Mouse (Mus musculus) intestine, embryonic 15.5 days (tissue): ENCODE data around the gene Clps. TPM values are rescaled to one million over a fixed set of nuclear protein-coding genes. Genes with fewer than 3 reads are reported as not detected.

Experiments used
- ATAC-seq: fragments of 200-750 bp; cut with Nextera tagmentation; 2 replicates; pipeline ENCODE4 v1.8.0; 2017; ENCODE audit warnings: moderate TSS enrichment, moderate library complexity
- H3K27ac ChIP-seq: fragments of 300-500 bp; sonication (generic); 2 replicates; pipeline ENCODE4 v1.5.1; 2015; ENCODE audit warnings: mild to moderate bottlenecking, inconsistent platforms
- H3K27me3 ChIP-seq: fragments of 300-500 bp; sonication (generic); replicated peaks from 2 replicates; pipeline ENCODE4 v1.6.1; 2015; ENCODE audit warnings: inconsistent platforms
- H3K36me3 ChIP-seq: fragments of 300-500 bp; sonication (generic); 2 replicates; pipeline ENCODE4 v1.6.1; 2015; ENCODE audit warnings: inconsistent platforms
- H3K4me1 ChIP-seq: fragments of 300-500 bp; sonication (generic); replicated peaks from 2 replicates; pipeline ENCODE4 v1.6.1; 2015; ENCODE audit warnings: inconsistent platforms
- H3K4me2 ChIP-seq: fragments of 300-500 bp; sonication (generic); replicated peaks from 2 replicates; pipeline ENCODE4 v1.6.1; 2015; ENCODE audit warnings: mild to moderate bottlenecking, inconsistent platforms
- H3K4me3 ChIP-seq: fragments of 300-500 bp; sonication (generic); replicated peaks from 2 replicates; pipeline ENCODE4 v1.5.1; 2015; ENCODE audit warnings: inconsistent platforms
- H3K9ac ChIP-seq: fragments of 300-500 bp; sonication (generic); 2 replicates; pipeline ENCODE4 v1.6.1; 2015; ENCODE audit warnings: inconsistent platforms
- H3K9me3 ChIP-seq: fragments of 300-500 bp; sonication (generic); 2 replicates; pipeline ENCODE4 v1.6.1; 2016; ENCODE audit warnings: inconsistent platforms
- WGBS: fragments of 180-500 bp; shearing (Covaris S2); methylation state at CpG from one replicate; pipeline ENCODE4 v1.1.7; 2015; 5-methylcytosine and 5-hydroxymethylcytosine counted together
- polyA plus RNA-seq: library from polyadenylated mRNA; unstranded; fragments of >200 nt; fragmentation: Nextera tagmentation; extraction: Ambion mirVana; gene quantifications from 2 replicates; pipeline ENCODE4 v1.2.1, GENCODE M21; 2015

The Clps gene
- polyA plus RNA-seq, 1 experiment from 2014 or later = 958 TPM

DNA sequence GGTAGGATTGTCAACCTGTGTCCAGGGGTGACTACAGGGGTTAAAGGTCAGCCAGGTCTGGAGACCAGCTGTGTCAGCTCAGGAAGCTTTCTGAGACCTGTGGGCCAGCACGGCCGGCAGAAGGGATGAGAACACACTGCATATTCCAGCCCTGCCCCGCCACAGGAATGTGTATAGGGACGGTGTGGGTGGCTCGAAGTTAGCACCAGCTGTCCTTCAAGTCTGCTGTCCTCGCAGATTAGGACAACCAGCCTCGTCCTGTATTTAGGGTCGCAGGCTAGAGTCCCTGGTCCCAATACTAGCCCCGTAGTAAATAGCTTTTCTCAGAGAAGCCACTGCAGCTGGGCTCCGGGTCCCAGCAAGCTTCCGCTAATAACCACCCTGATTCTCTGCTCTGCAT, 12.0 kb downstream of the Clps start:
- no peak overlapping the region for H3K27ac ChIP-seq
- H3K36me3 ChIP-seq = no peaks in the 10 kb centered on the region
- H3K9ac ChIP-seq = no peak overlapping the region
- H3K4me2 ChIP-seq = no peak overlapping the region
- no peaks in the 10 kb centered on the region for H3K27me3 ChIP-seq
- H3K4me1 ChIP-seq = 0 out of 2 replicates have a peak, but pooled peaks cover 2% of the 10 kb centered on the region
- H3K4me3 ChIP-seq = no peak overlapping the region
- ATAC-seq = no peak
- 63% methylated on average over 11 of the region's 11 CpGs for WGBS
- H3K9me3 ChIP-seq = no peaks in the 10 kb centered on the region

GRCm38 (mm10) chr17:28546925-28547324, 13.6 kb downstream of the Clps start:
- no peak overlapping the region for H3K4me3 ChIP-seq
- no peak overlapping the region for H3K9ac ChIP-seq
- no peaks in the 10 kb centered on the region for H3K9me3 ChIP-seq
- H3K36me3 ChIP-seq = no peaks in the 10 kb centered on the region
- H3K27ac ChIP-seq = no peak overlapping the region
- no peak overlapping the region for H3K4me2 ChIP-seq
- ATAC-seq = no peak
- no peaks in the 10 kb centered on the region for H3K4me1 ChIP-seq
- no peaks in the 10 kb centered on the region for H3K27me3 ChIP-seq
- WGBS = 89% methylated on average over 1 of the region's 1 CpGs

GRCm38 (mm10) chr17:28537881-28538280, 22.7 kb downstream of the Clps start:
- WGBS = 50% methylated on average over 12 of the region's 12 CpGs

GRCm38 (mm10) chr17:28533327-28533726, 27.2 kb downstream of the Clps start:
- Histone ChIP-seq H3K9ac (no peak overlapping the region), H3K27me3 (peaks cover 3% of the 10 kb centered on the region; the same call in 1 of the 2 replicates), H3K4me1 (peaks cover 6% of the 10 kb centered on the region), H3K36me3 (no peaks in the 10 kb centered on the region), H3K27ac (no peak overlapping the region), H3K4me2 (no peak overlapping the region), H3K9me3 (no peaks in the 10 kb centered on the region), H3K4me3 (no peak overlapping the region)
- no peak for ATAC-seq
- WGBS = 87% methylated on average over 13 of the region's 13 CpGs

More at GRCm38 (mm10) chr17:28537881-28538280, 22.7 kb downstream of the Clps start:
- Histone ChIP-seq H3K27ac (no peak overlapping the region), H3K9me3 (no peaks in the 10 kb centered on the region), H3K27me3 (no peaks in the 10 kb centered on the region), H3K4me2 (no peak overlapping the region), H3K4me1 (no peaks in the 10 kb centered on the region), H3K36me3 (no peaks in the 10 kb centered on the region), H3K4me3 (no peak overlapping the region), H3K9ac (no peak overlapping the region)
- ATAC-seq = no peak

DNA sequence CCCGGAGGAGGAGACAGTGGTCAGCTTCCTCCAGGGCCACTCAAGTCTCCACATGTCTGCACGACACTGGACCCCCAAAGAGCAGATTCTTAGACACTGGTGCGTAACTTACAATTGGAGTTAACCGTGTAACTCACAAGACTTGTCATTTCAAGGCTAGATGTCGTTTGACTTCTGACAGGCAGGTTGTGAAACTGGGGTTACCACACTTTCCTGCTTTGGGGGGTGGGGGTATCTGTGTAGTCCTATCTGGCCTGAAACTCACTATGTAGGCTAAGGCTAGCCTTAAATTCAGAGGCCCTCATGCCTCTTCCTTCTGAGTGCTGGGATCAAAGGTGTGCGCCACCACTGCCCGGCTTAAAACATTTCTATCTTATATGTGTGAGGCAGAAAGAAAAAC, 28.0 kb downstream of the Clps start:
- peaks cover 3% of the 10 kb centered on the region; the same call in 1 of the 2 replicates for H3K27me3 ChIP-seq
- WGBS = 82% methylated on average over 7 of the region's 7 CpGs
- H3K36me3 ChIP-seq = no peaks in the 10 kb centered on the region
- ATAC-seq = no peak
- H3K4me3 ChIP-seq = no peak overlapping the region
- H3K9ac ChIP-seq = no peak overlapping the region
- peaks cover 9% of the 10 kb centered on the region for H3K4me1 ChIP-seq
- no peaks in the 10 kb centered on the region for H3K9me3 ChIP-seq
- no peak overlapping the region for H3K4me2 ChIP-seq
- no peak overlapping the region for H3K27ac ChIP-seq

DNA sequence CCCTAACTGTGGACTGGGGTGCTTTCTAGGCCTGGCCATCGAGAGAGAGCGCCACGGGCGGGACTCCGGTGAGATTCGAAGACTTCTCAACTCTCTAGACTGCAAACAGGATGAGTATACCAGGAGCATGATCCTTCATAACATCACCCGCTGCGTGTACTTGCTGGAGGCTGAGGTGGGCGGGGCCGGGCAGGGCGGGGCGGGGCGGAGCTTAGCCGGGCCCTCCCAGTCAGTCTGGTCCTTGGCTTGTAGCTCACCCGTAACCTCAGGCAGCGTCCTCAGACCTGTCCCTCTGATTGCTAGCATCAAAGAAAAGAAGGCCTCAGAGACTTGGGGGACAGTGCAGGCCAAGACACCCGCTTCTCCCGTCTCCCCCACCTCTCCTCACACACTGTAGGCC, 28.6 kb downstream of the Clps start:
- Histone ChIP-seq H3K9ac (no peak overlapping the region), H3K36me3 (no peaks in the 10 kb centered on the region), H3K4me2 (peak overlapping the region; percentile 28; the same call in 1 of the 2 replicates), H3K27me3 (peaks cover 3% of the 10 kb centered on the region; the same call in 1 of the 2 replicates), H3K4me1 (peaks cover 14% of the 10 kb centered on the region), H3K4me3 (no peak overlapping the region), H3K27ac (no peak overlapping the region), H3K9me3 (no peaks in the 10 kb centered on the region)
- WGBS = 18% methylated on average over 18 of the region's 18 CpGs
- 0 out of 2 replicates have a peak, but pooled peaks have one; percentile 28 for ATAC-seq

GRCm38 (mm10) chr17:28530506-28530905, 30.1 kb downstream of the Clps start, which contains the start of gene Armc12:
Armc12 (plus strand) TSS chr17:28530806.
- no peak for ATAC-seq

GRCm38 (mm10) chr17:28529116-28529515, 31.4 kb downstream of the Clps start:
- Histone ChIP-seq H3K4me3 (no peak overlapping the region), H3K4me2 (no peak overlapping the region), H3K27me3 (peaks cover 3% of the 10 kb centered on the region; the same call in 1 of the 2 replicates), H3K4me1 (peaks cover 14% of the 10 kb centered on the region), H3K9me3 (no peaks in the 10 kb centered on the region), H3K9ac (no peak overlapping the region), H3K27ac (no peak overlapping the region), H3K36me3 (no peaks in the 10 kb centered on the region)
- no peak for ATAC-seq
- WGBS = 69% methylated on average over 4 of the region's 4 CpGs

More at GRCm38 (mm10) chr17:28530506-28530905, 30.1 kb downstream of the Clps start, which contains the start of gene Armc12:
- H3K27ac ChIP-seq = no peak within 1 kb of the TSS
- 79% methylated on average over 6 of the region's 6 CpGs for WGBS
- peaks cover 3% of the 10 kb centered on the region; the same call in 1 of the 2 replicates for H3K27me3 ChIP-seq
- H3K4me2 ChIP-seq = no peak within 1 kb of the TSS
- H3K9ac ChIP-seq = no peak within 1 kb of the TSS
- peaks cover 14% of the 10 kb centered on the region for H3K4me1 ChIP-seq
- H3K9me3 ChIP-seq = no peaks in the 10 kb centered on the region
- no peaks in the 10 kb centered on the region for H3K36me3 ChIP-seq
- H3K4me3 ChIP-seq = no peak within 1 kb of the TSS

DNA sequence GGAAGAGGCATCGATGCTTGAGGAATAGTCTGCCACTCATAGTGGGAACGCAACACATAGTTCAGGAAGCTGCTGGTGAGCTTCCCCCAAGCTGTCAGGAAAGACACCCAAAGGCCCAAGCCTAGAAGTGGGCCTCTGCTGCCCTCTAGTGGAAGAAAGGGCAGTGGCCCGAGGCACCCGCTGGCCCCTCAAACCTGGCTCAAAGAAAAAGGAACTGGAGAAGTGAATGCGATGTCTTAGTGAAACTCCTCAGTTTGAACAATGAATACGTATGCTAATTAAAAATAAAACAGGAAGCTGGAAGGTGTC, 32.6 kb downstream of the Clps start:
- Histone ChIP-seq H3K27ac (0 out of 2 replicates have a peak overlapping the region, but pooled peaks have one; percentile 22), H3K4me1 (peaks cover 20% of the 10 kb centered on the region), H3K27me3 (peaks cover 3% of the 10 kb centered on the region; the same call in 1 of the 2 replicates), H3K4me3 (0 out of 2 replicates have a peak overlapping the region, but pooled peaks have one; percentile 9), H3K36me3 (no peaks in the 10 kb centered on the region), H3K4me2 (peak overlapping the region; percentile 44), H3K9ac (no peak overlapping the region), H3K9me3 (no peaks in the 10 kb centered on the region)
- 0 out of 2 replicates have a peak, but pooled peaks have one; percentile 21 for ATAC-seq
- WGBS = 3% methylated on average over 6 of the region's 6 CpGs

DNA sequence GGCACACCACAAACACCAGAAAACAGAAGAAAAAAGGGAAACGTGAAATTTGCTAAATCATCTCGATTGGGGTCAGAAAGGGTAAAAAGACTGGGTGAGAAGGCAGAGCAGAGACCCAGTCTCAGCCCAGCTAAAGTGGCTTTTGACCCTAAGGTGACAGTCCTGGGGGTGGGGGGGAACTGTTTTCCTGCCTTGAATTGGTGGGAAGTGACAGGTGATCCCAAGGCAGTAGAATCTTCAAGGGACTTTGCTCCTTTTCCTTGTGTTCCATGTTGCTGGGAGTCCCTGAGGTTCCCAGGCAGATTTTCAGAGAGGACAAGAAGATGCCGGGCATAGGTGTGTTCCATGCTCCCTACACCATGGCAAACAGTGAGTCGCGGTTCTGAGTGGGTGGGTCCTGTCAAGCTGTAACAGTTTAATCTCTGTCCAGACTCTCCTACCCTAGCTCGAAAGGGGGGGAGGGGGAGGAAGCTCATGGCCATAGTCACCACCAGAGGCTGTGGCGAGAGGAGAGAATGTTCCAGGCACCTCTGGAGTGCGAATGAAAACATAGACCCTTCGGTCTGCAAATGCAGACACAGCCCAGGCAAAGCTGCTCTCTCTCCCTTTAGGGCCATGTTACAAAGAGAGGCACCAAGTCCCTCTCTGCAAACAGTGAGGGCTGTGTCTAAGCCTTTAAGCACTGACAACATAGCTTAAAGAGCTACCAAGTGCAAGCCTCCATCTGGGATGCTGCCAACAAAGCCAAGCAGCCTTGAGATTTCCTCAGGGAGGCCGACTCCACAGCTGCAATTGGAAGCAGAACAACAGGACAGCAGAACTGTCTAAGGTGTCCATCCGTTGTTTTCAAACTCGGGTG, 33.2 kb downstream of the Clps start:
- WGBS = 28% methylated on average over 12 of the region's 12 CpGs

DNA sequence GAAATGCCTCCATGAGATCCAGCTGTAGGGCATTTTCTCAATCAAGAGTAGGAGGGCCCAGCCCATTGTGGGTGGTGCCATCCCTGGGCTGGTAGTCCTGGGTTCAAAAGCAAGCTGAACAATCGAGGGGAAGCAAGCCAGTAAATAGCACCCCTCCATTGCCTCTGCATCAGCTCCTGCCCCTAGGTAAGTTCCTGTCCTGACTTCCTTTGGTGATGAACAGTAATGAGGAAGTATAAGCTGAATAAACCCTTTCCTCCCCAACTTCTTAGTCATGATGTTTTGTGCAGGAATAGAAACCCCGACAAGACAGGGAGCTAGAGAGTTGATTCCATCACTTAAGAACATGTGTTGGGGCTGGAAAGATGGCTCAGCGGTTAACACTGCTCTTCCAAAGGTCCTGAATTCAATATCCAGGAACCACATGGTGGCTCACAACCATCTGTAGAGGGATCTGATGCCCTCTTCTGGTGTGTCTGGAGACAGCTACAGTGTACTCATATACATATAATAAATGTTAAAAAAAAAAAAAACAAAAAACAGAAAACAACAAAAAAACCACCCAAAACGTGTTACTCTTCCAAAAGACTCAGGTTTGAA, 35.6 kb downstream of the Clps start:
- Histone ChIP-seq H3K36me3 (no peaks in the 10 kb centered on the region), H3K9me3 (no peaks in the 10 kb centered on the region), H3K4me2 (no peak overlapping the region), H3K27ac (no peak overlapping the region), H3K4me3 (no peak overlapping the region), H3K9ac (no peak overlapping the region), H3K4me1 (peaks cover 19% of the 10 kb centered on the region), H3K27me3 (no peaks in the 10 kb centered on the region)
- no peak for ATAC-seq
- 71% methylated on average over 4 of the region's 4 CpGs for WGBS

More for the DNA sequence above, 33.2 kb downstream of the Clps start:
- no peak for ATAC-seq
- Histone ChIP-seq H3K27me3 (peaks cover 3% of the 10 kb centered on the region; the same call in 1 of the 2 replicates), H3K9ac (no peak overlapping the region), H3K4me1 (peaks cover 20% of the 10 kb centered on the region), H3K9me3 (no peaks in the 10 kb centered on the region), H3K36me3 (no peaks in the 10 kb centered on the region), H3K4me2 (peak overlapping the region; percentile 44), H3K4me3 (0 out of 2 replicates have a peak overlapping the region, but pooled peaks have one; percentile 9), H3K27ac (0 out of 2 replicates have a peak overlapping the region, but pooled peaks have one; percentile 22)

DNA sequence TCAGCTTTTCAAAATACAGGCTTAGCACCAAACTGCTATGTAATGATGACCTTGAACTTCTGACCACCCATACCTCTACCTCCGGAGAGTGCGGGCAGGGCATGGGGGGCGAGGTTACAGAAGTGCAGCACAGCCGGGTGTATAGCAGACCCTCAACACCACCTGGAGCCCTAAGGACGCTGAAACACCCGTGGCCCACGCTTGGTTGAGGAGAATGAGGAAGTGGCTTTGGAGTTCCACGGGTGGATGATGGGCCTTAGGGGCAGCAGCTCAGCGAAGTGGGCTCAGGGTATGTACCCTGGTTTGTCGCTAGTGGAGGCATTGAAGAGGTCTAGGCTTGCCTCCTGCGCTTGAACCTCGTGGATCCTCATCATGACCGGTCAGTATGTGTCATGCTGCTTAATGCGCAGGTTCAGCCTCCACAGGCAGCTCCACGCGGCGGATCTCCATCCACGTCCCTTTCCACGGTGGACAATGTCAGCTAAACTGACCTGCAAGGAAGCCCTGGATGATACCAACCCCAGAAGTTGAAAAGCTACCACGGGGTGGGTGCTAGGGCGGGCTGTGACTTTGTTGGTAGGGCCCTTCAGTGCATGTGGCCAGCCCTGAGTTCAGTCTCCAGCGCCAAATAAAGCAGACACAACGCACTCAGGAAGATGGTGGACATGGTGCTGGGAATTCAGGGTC, 36.4 kb downstream of the Clps start:
- H3K27me3 ChIP-seq = no peaks in the 10 kb centered on the region
- 83% methylated on average over 23 of the region's 23 CpGs for WGBS
- H3K4me2 ChIP-seq = peak overlapping the region; percentile 99
- no peaks in the 10 kb centered on the region for H3K9me3 ChIP-seq
- ATAC-seq = no peak
- H3K9ac ChIP-seq = no peak overlapping the region
- no peak overlapping the region for H3K27ac ChIP-seq
- no peaks in the 10 kb centered on the region for H3K36me3 ChIP-seq
- H3K4me1 ChIP-seq = peaks cover 20% of the 10 kb centered on the region
- H3K4me3 ChIP-seq = 0 out of 2 replicates have a peak overlapping the region, but pooled peaks have one; percentile 69
